Comparison of ENCODE assay signal across 19 mouse cellular contexts in the genomic region with DNA sequence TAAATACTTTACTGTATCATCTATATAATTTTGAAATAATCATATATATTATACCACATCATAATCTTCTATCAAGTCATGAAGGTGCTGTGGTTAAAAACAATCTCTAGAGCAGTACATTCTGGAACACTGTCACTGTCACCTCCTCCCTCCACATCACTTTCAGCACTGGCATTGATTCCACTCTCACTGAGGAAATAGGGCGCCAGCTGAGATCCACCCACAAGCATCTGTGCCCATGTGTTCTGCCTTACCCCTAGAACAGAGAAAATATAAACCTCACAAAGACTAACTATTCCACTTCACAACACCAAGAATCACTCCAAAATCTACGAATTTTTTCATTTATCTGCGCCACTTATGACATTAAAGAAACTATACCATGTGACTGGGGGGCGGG.
DNase-seq lines count a peak whose midpoint lies in the region; ATAC-seq and TF ChIP-seq lines count a peak whose summit lies in the region.
"Had no signal": no experiment of that assay in that cellular context is flagged by ENCODE, and none has a peak within 500 bp of the region (broad histone marks: within the 10 kb centered on the region; RNA-seq: fewer than 3 reads in every experiment).

No protein-coding gene starts in this region.

- no peaks in the 10 kb centered on the region for H3K4me1 ChIP-seq in intestine, postnatal 0 days (replicated peaks; ENCODE audit: control insufficient read depth, insufficient read depth, low read length)
- H3K4me1 ChIP-seq: forebrain, embryonic 15.5 days; heart, embryonic 13.5 days; limb, embryonic 13.5 days had no signal

- H3K36me3 ChIP-seq in intestine, postnatal 0 days (ENCODE audit: control insufficient read depth, insufficient read depth): no peaks in the 10 kb centered on the region
- H3K36me3 ChIP-seq: forebrain, embryonic 15.5 days; G1E; heart, embryonic 13.5 days; limb, embryonic 13.5 days had no signal

- no peak overlapping the region for H3K4me3 ChIP-seq in intestine, postnatal 0 days (ENCODE audit: low read depth, low read length)
- H3K4me3 ChIP-seq: forebrain, embryonic 15.5 days; heart, embryonic 13.5 days; limb, embryonic 13.5 days had no signal

- no peaks in the 10 kb centered on the region for H3K27me3 ChIP-seq in intestine, postnatal 0 days (replicated peaks; ENCODE audit: control insufficient read depth, insufficient read depth, low read length)
- H3K27me3 ChIP-seq: forebrain, embryonic 15.5 days; heart, embryonic 13.5 days; limb, embryonic 13.5 days had no signal

- H3K4me2 ChIP-seq in intestine, postnatal 0 days (replicated peaks; ENCODE audit: low read depth): no peak overlapping the region
- H3K4me2 ChIP-seq: forebrain, embryonic 15.5 days; heart, embryonic 13.5 days; limb, embryonic 13.5 days; midbrain, embryonic 11.5 days had no signal

- peak; percentile 77 to 80 for DNase-seq in frontal cortex, postnatal 14 days (ENCODE audit: low spot score in 2 of 2)
- DNase-seq in layer of hippocampus, adult 8-10 months (ENCODE audit: low spot score in 2 of 2): peak; percentile 94 to 98
- peak; percentile 81 to 95 for DNase-seq in left cerebral cortex, adult 8-10 months (ENCODE audit: low spot score in 2 of 2)
- DNase-seq in right cerebral cortex, postnatal 25 days: peak; percentile 93
- DNase-seq in urinary bladder, postnatal 10 days (ENCODE audit: low spot score): no peak
- no peak for DNase-seq in adrenal gland, postnatal 25 days
- DNase-seq: adrenal gland, postnatal 10 days; cerebellum, postnatal 10 days; embryo, embryonic 11 days; gastrocnemius, postnatal 36 days; kidney, postnatal 10 days; lung, postnatal 14 days; thymus, adult 2 months had no signal

- ATAC-seq in intestine, postnatal 0 days: no peak
- ATAC-seq: forebrain, embryonic 15.5 days had no signal

- no peaks in the 10 kb centered on the region for H3K9me3 ChIP-seq in intestine, postnatal 0 days (ENCODE audit: control insufficient read depth)
- H3K9me3 ChIP-seq: forebrain, embryonic 15.5 days; G1E; heart, embryonic 13.5 days; limb, embryonic 13.5 days had no signal

- WGBS in intestine, postnatal 0 days: 84% methylated on average over 4 of the region's 4 CpGs

- no peak overlapping the region for H3K27ac ChIP-seq in intestine, postnatal 0 days (ENCODE audit: low read depth, low read length)
- H3K27ac ChIP-seq: forebrain, embryonic 15.5 days; heart, embryonic 13.5 days; limb, embryonic 13.5 days had no signal

- no peak for TF ChIP-seq CTCF in intestine, postnatal 0 days (IDR thresholded peaks at IDR 0.05; ENCODE audit: low read depth)

- no peak overlapping the region for H3K9ac ChIP-seq in intestine, postnatal 0 days (ENCODE audit: low read depth, low read length)
- H3K9ac ChIP-seq: forebrain, embryonic 15.5 days; heart, embryonic 13.5 days; limb, embryonic 13.5 days had no signal

Comparison
In these comparisons a context has a peak if more than half of its experiments do, and no peak if none do; other contexts are left out.
1. DNase-seq: peak in frontal cortex, postnatal 14 days (2 of 2), layer of hippocampus, adult 8-10 months (2 of 2), left cerebral cortex, adult 8-10 months (2 of 2) and right cerebral cortex, postnatal 25 days (single experiment); none in urinary bladder, postnatal 10 days (single experiment) and adrenal gland, postnatal 25 days (single experiment).